Mouse (Mus musculus) midbrain, embryonic 14.5 days (tissue): ENCODE results near the gene Atxn2l. TPM values are rescaled to one million over a fixed set of nuclear protein-coding genes. Genes with fewer than 3 reads are reported as not detected.
"Not testable (repeated sequence)": the region's sequence is repeated elsewhere in the genome, so short reads cannot be mapped to it uniquely, and the experiment has no call there.

Experiments
- ATAC-seq: fragments of 200-750 bp; cut with Nextera tagmentation; 2 replicates; pipeline ENCODE4 v1.8.0; 2017; ENCODE audit warnings: moderate number of reproducible peaks, moderate library complexity; ENCODE audit not compliant: low FRiP score, low TSS enrichment
- DNase-seq: peaks from one replicate; pipeline ENCODE4 v3.0.0-alpha.2; 2015
- H3K27ac ChIP-seq: fragments of 300-500 bp; sonication (generic); replicated peaks from 2 replicates; pipeline ENCODE4 v1.5.1; 2014; ENCODE audit warnings: mild to moderate bottlenecking, low read depth, low read length, moderate library complexity
- H3K27me3 ChIP-seq: fragments of 300-500 bp; sonication (generic); 2 replicates; pipeline ENCODE4 v1.6.1; 2014; ENCODE audit warnings: low read length, control low read depth, mixed read lengths; ENCODE audit not compliant: control insufficient read depth, insufficient read depth
- H3K36me3 ChIP-seq: fragments of 300-500 bp; sonication (generic); 2 replicates; pipeline ENCODE4 v1.6.1; 2014; ENCODE audit warnings: low read length, control low read depth; ENCODE audit not compliant: control insufficient read depth, insufficient read depth
- H3K4me1 ChIP-seq: fragments of 300-500 bp; sonication (generic); 2 replicates; pipeline ENCODE4 v1.6.1; 2014; ENCODE audit warnings: mild to moderate bottlenecking, antibody characterized with exemption, low read length, control low read depth; ENCODE audit not compliant: control insufficient read depth, insufficient read depth
- H3K4me2 ChIP-seq: fragments of 300-500 bp; sonication (generic); 2 replicates; pipeline ENCODE4 v1.6.1; 2014; ENCODE audit warnings: mild to moderate bottlenecking, low read length, moderate library complexity
- H3K4me3 ChIP-seq: fragments of 300-500 bp; sonication (generic); replicated peaks from 2 replicates; pipeline ENCODE4 v1.5.1; 2014; ENCODE audit warnings: low read depth, low read length
- H3K9ac ChIP-seq: fragments of 300-500 bp; sonication (generic); replicated peaks from 2 replicates; pipeline ENCODE4 v1.6.1; 2014; ENCODE audit warnings: mild to moderate bottlenecking, low read length, moderate library complexity
- H3K9me3 ChIP-seq: fragments of 300-500 bp; sonication (generic); 2 replicates; pipeline ENCODE4 v1.6.1; 2016; ENCODE audit warnings: low read length, control low read depth, mixed read lengths; ENCODE audit not compliant: control insufficient read depth
- WGBS: fragments of 180-500 bp; shearing (Covaris S2); extraction: QIAGEN DNeasy Blood & Tissue Kit; methylation state at CpG from one replicate; pipeline ENCODE4 v1.1.7; 2014; 5-methylcytosine and 5-hydroxymethylcytosine counted together
- polyA plus RNA-seq: library from polyadenylated mRNA; unstranded; fragments of >200 nt; fragmentation: Nextera tagmentation; extraction: Ambion mirVana; gene quantifications from 2 replicates; pipeline ENCODE4 v1.2.1, GENCODE M21; 2014

Gene Atxn2l
- polyA plus RNA-seq, 1 experiment from 2014 or later, result 73.2 TPM

DNA sequence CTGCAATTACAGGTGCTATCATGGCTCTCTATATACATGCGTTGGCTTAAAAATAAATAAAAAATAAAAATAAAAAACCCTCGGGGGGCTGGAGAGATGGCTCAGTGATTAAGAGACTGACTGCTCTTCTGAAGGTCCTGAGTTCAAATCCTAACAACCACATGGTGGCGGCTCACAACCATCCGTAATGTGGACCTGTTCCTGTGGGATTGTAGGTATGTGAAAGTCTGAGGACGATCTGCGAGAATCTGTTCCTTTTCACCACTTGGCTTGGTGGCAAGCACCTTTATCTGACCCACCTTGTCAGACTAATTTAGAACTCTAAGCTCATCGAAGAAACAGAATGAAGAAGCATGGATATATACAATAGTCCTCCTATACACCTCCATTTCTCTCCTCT is 3.8 kb downstream of the Atxn2l start:
- no peak for ATAC-seq
- peaks cover 10% of the 10 kb centered on the region; the same call in 1 of the 2 replicates for H3K4me1 ChIP-seq
- no peak overlapping the region for H3K27ac ChIP-seq
- 95% methylated on average over 7 of the region's 7 CpGs for WGBS
- no peaks in the 10 kb centered on the region for H3K9me3 ChIP-seq
- H3K27me3 ChIP-seq, result no peaks in the 10 kb centered on the region
- no peak for DNase-seq
- no peak overlapping the region for H3K9ac ChIP-seq
- no peak overlapping the region for H3K4me2 ChIP-seq
- H3K36me3 ChIP-seq, result peaks cover 68% of the 10 kb centered on the region
- no peak overlapping the region for H3K4me3 ChIP-seq

DNA sequence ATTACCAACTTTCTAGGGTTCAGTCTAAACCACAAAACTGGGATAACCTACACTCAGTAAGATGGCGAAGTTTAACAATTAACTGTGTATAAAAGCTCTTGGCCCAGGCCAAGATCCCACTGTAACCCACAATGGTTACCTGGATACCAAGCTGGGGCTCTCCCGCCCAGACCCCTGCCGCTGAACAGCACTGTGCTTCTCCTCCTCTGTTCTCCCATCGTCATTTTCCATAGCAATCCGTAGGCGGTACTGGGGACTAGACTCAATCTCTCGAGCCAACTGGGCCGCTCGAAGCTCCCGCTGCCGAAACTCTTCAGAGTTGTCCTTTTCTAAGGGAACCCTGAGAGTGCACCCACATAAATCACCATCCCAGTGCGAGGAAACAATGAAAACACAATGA is 5.3 kb downstream of the Atxn2l start:
- H3K36me3 ChIP-seq, result peaks cover 83% of the 10 kb centered on the region
- WGBS, result 91% methylated on average over 12 of the region's 12 CpGs
- no peak for DNase-seq

DNA sequence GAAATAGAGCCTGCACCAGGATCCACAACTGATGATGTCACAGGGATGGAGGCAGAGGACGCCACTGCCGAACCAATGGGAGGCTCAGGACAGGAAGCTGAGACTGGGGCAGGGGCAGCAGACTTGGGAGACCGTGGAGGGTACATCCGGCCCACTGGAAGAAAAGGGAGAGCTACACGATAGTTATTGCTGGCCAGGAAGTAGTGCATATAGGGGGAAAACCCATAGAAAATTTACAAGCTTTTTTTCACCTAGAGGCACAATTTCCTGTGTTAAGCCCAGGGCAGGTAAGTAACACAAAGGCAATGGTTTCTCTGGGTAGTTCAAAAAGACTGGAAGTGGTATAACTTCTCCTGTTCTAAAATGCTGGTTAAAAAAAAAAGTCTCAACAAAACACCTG is 6.8 kb downstream of the Atxn2l start:
- WGBS, result 95% methylated on average over 5 of the region's 5 CpGs

More for the DNA sequence above, 5.3 kb downstream of the Atxn2l start:
- H3K27ac ChIP-seq, result no peak overlapping the region
- H3K27me3 ChIP-seq, result no peaks in the 10 kb centered on the region
- H3K4me1 ChIP-seq, result peaks cover 6% of the 10 kb centered on the region; the same call in 1 of the 2 replicates
- no peak overlapping the region for H3K4me3 ChIP-seq
- H3K9ac ChIP-seq, result no peak overlapping the region
- H3K4me2 ChIP-seq, result no peak overlapping the region
- no peaks in the 10 kb centered on the region for H3K9me3 ChIP-seq
- no peak for ATAC-seq

DNA sequence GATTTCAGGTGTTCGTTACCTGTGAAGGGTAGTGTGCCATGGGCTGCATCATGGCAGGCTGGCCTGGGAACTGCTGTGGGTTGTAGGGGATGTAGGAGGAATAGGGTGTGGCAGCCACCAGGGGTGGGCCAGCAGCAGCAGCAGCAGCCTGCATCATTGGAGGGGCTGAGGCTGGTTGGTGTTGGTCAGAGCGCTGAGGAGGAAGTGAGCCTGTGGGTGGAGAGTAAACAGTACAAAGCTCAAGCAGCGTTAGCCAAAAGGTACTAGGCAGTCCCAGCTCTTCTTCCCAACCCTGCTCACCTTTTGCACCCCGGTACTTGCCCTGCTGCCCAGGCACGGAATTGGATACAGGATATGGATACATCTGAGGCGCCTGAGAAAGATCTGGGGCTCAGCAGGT is 9.1 kb downstream of the Atxn2l start:
- ATAC-seq (no peak), DNase-seq (no peak)
- H3K4me1 ChIP-seq, result no peaks in the 10 kb centered on the region
- WGBS, result 94% methylated on average over 6 of the region's 6 CpGs
- H3K27me3 ChIP-seq, result no peaks in the 10 kb centered on the region
- peaks cover 96% of the 10 kb centered on the region for H3K36me3 ChIP-seq
- H3K9ac ChIP-seq, result no peak overlapping the region
- H3K4me2 ChIP-seq, result no peak overlapping the region
- H3K27ac ChIP-seq, result no peak overlapping the region
- H3K9me3 ChIP-seq, result no peaks in the 10 kb centered on the region
- no peak overlapping the region for H3K4me3 ChIP-seq

More for the DNA sequence above, 6.8 kb downstream of the Atxn2l start:
- DNase-seq (no peak), ATAC-seq (no peak)
- no peak overlapping the region for H3K27ac ChIP-seq
- no peak overlapping the region for H3K9ac ChIP-seq
- peaks cover 6% of the 10 kb centered on the region; the same call in 1 of the 2 replicates for H3K4me1 ChIP-seq
- no peaks in the 10 kb centered on the region for H3K9me3 ChIP-seq
- no peaks in the 10 kb centered on the region for H3K27me3 ChIP-seq
- no peak overlapping the region for H3K4me2 ChIP-seq
- no peak overlapping the region for H3K4me3 ChIP-seq
- peaks cover 97% of the 10 kb centered on the region for H3K36me3 ChIP-seq

DNA sequence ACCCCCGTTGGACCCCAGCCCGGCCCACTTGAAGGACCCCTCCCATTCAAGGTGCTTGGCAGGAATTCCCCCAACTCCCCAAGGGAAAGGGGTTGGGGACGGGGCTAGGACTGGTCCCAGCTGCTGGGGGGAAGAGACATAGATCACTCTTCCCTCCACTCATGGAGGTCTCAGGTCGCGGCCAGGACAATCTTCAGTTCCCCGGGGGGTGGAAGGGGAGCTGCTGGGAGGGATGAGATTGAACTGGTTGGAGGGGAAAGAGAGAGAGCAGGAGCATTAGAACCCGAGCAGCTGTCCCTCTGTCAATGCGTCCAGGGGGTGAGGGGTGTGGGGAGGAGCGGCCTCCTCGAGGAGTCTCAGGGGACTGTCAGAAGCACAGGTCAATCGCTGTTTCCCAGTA is 11.3 kb downstream of the Atxn2l start:
- DNase-seq (no peak), ATAC-seq (no peak)
- Histone ChIP-seq H3K36me3 (peaks cover 77% of the 10 kb centered on the region), H3K27me3 (no peaks in the 10 kb centered on the region), H3K4me1 (peaks cover 6% of the 10 kb centered on the region; the same call in 1 of the 2 replicates), H3K9ac (no peak overlapping the region), H3K4me2 (no peak overlapping the region), H3K4me3 (no peak overlapping the region), H3K27ac (no peak overlapping the region), H3K9me3 (no peaks in the 10 kb centered on the region)
- 58% methylated on average over 11 of the region's 11 CpGs for WGBS

DNA sequence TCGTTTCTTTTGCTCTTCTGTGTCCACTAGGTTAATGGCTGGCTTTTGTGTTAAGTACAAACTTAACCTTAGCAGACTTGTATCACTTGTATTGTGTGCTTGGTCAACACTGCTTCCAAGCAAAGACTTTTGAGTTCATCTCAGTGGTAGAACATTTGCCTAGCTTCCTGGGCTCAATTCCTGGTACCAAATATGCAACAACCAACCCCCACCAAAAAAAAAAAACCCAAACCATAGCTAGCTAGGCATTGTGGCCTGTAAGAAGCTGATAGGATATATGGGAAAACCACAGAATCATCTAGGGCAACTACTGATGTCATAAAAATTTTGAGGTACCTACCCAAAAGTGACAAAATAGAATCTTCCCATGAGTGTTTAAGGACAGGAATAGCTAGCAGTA is 12.2 kb downstream of the Atxn2l start:
- Histone ChIP-seq H3K4me3 (no peak overlapping the region), H3K9me3 (no peaks in the 10 kb centered on the region), H3K4me2 (no peak overlapping the region), H3K27me3 (no peaks in the 10 kb centered on the region), H3K36me3 (peaks cover 67% of the 10 kb centered on the region), H3K27ac (no peak overlapping the region), H3K9ac (no peak overlapping the region), H3K4me1 (peaks cover 6% of the 10 kb centered on the region; the same call in 1 of the 2 replicates)
- DNase-seq, result no peak
- 74% methylated on average over 1 of the region's 1 CpGs for WGBS
- ATAC-seq, result no peak

DNA sequence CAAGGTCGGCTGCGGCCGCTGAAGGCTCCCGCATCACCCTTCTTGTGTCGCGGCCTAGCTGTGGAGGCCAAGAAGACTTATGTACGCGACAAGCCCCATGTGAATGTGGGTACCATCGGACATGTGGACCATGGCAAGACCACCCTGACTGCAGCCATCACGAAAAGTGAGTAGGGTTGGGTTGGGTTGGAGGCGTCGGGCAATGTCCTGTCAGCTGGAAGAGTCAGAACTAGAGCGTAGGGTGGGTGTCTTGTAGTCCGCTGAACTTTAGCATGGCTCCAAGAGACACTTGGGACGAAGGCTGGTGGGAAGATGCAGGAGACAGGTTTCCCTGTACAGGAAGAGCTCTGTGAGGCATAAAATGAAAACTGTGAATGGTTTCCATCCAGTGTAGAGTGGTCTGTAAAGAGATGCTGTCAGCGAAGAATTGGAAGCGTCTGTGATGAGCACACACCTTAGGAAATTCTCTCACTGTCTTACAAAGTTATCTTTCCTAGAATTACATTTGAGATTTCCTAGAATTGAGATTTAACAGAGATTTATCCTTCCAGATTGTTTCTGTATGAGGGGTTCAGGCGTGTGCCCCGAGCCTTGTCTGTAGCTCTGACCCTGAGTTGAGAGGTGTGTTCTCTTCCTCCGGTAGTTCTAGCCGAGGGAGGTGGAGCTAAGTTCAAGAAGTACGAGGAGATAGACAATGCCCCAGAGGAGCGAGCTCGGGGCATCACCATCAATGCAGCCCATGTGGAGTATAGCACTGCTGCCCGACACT is 15.4 kb downstream of the Atxn2l start:
- not testable (repeated sequence) for H3K27me3 ChIP-seq, H3K4me1 ChIP-seq, H3K9me3 ChIP-seq, ATAC-seq, DNase-seq
- Histone ChIP-seq H3K27ac (0 out of 2 replicates have a peak overlapping the region, but pooled peaks have one; percentile 70), H3K36me3 (peaks cover 35% of the 10 kb centered on the region), H3K4me2 (peak overlapping the region; percentile 77), H3K4me3 (peak overlapping the region; percentile 59), H3K9ac (peak overlapping the region; percentile 64)
- WGBS, result 24% methylated on average over 20 of the region's 25 CpGs

DNA sequence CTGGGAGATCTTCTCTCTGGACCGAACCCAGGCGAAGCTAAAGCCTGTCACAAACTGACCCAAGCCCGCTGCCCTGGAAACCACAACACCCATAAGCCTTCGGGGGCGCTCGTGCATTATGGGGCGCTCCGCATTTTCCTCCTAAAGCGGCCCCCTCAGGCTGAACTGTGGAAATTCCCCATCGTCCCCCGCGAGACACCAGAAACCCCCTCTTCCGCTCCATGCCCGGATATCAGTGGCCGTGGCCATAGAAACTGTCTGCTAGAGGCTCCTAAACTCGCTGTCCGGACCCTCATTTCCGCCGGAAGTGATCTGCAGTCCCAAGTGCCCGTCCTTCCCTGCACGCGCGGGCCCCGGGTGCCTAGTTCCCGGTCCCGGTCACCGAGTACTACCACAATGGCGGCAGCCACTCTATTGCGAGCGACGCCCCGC is 16.2 kb downstream of the Atxn2l start, which contains the start of gene Tufm:
Gene Tufm, plus strand, starts transcription at position 310 of the 432 bp plus-strand sequence.
- under 1% methylated on average over 32 of the region's 32 CpGs for WGBS
- Histone ChIP-seq H3K4me2 (peak within 1 kb of the TSS; percentile 77), H3K27me3 (no peaks in the 10 kb centered on the region), H3K27ac (peak within 1 kb of the TSS; percentile 70), H3K9ac (peak within 1 kb of the TSS; percentile 64), H3K36me3 (peaks cover 28% of the 10 kb centered on the region), H3K9me3 (no peaks in the 10 kb centered on the region), H3K4me1 (peaks cover 6% of the 10 kb centered on the region; the same call in 1 of the 2 replicates), H3K4me3 (peak within 1 kb of the TSS; percentile 59)
- ATAC-seq (peak; percentile 94), DNase-seq (peak; percentile 97)
